Mouse (Mus musculus): ENCODE data around the gene Kmo.

DNA sequence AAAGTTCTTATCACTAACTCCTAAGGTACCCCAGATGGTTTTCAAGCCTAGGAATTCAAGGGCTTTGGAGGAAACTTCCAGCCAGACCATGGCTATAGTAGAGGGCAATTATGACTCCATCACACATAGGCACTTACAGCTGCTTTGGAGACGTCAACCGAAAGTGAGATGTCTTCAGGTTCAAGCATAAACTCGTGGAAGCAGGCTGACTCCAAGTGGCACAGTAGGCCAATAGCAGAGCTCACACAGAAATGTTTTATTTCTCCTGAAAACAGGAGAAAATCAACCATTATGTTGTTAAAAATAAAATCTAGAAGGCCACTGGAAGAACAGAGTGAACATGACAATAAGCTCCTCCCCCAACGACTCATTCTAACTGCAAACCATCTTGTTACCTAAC lies 37.4 kb upstream of the Kmo start:
- TF ChIP-seq ZNF384 (IDR thresholded peaks at IDR 0.05; ENCODE audit: low read depth, low read length) (no peak), CHD2 (IDR thresholded peaks at IDR 0.05; ENCODE audit: low read depth, low read length) (no peak), HCFC1 (IDR thresholded peaks at IDR 0.05; ENCODE audit: borderline replicate concordance, insufficient read depth, low read length) (no peak)
